Mouse (Mus musculus): ENCODE data around the gene Csf2rb2. TPM values are rescaled to one million over a fixed set of nuclear protein-coding genes. Genes with fewer than 3 reads are reported as not detected.
A peak's percentile ranks its signal among the peaks of the same experiment; 100 is the strongest.

Csf2rb2 gene
- total RNA-seq, 1 experiment = 0.09 TPM

DNA sequence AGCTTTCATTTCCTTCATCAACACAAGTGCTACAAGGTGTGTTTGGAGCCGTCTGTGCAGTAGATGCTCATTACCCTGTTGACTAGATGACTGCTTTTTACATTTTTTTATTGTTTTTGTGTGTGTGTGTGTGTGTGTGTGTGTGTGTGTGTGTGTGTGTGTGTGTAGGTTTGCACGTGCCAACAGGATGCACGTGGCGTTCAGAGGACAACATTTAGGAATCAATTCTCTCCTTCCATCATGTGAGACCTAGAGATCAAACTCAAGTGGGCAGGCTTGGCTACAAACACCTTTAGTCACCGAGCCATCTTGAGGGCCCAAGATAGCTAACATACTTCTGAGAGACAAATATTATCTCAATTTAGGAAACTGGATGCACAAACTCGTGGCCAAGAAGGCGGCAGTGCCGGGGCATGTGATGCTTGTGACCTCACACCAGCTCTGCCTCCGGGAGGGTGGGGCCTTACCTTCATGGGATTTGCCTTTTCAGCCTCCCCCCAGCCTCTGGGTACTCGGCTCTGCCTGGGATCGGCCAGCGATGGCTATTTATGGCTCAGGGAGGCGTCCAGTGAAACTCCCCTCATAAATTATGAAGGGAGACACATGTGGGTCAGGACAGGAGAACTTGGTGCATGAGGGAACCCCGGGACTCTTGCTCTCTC, 65.4 kb downstream of the Csf2rb2 start:
- Histone ChIP-seq H3K9me3 (ENCODE audit: control insufficient read depth, insufficient read depth, low read depth, low read length) (no peaks in the 10 kb centered on the region), H3K4me3 (ENCODE audit: insufficient read depth in 1 of 2, low read depth in 1 of 2, low read length in 2 of 2, poor library complexity in 1 of 2, severe bottlenecking in 1 of 2) (no peak overlapping the region), H3K36me3 (ENCODE audit: control insufficient read depth, insufficient read depth, low read length, poor library complexity, severe bottlenecking) (no peaks in the 10 kb centered on the region), H3K27ac (ENCODE audit: insufficient read depth, low read depth, low read length, poor library complexity, severe bottlenecking) (no peak overlapping the region), H3K4me1 (ENCODE audit: control insufficient read depth in 2 of 2, insufficient read depth in 2 of 2, low read length in 2 of 2, poor library complexity in 1 of 2) (no peaks in the 10 kb centered on the region), H3K9ac (ENCODE audit: insufficient read depth, low read depth, low read length, poor library complexity, severe bottlenecking) (no peak overlapping the region)
- TF ChIP-seq ZC3H11A (IDR thresholded peaks at IDR 0.05; ENCODE audit: borderline replicate concordance, low read depth, low read length) = no peak
- TF ChIP-seq ZNF384 (IDR thresholded peaks at IDR 0.05; ENCODE audit: low read depth, low read length) = no peak
- TF ChIP-seq MAFK (IDR thresholded peaks at IDR 0.05; ENCODE audit: insufficient read depth, low read depth, low read length) = no peak
- no peak for TF ChIP-seq CHD2 (IDR thresholded peaks at IDR 0.05; ENCODE audit: low read depth, low read length)
- no peak for TF ChIP-seq HCFC1 (IDR thresholded peaks at IDR 0.05; ENCODE audit: borderline replicate concordance, insufficient read depth, low read length)
- DNase-seq (ENCODE audit: low read depth, low spot score) = no peak
- in situ Hi-C loops (cut with MboI; ENCODE audit: low sequenced_read_pairs in 2 of 2, unreplicated experiment in 2 of 2) = no loop called here

DNA sequence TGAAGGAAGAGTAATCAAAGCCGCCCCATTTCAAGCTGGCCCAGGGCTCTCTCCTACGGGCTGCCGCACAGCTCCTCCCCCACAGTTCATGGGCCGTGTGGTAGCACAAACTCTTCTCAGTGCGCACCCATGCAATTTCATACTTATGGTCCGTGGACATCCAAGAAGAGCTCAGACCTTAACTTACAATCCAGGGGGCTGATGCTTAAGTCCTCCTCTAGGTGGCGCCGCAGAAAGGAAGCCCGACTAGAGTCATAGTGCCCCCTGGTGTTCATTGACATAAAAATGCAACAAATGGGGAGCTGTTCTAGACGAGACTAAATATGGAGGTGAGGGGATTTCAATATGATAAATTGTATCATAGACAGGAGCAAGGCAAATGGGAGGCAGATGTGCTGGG, 66.1 kb downstream of the Csf2rb2 start:
- Histone ChIP-seq H3K9ac (ENCODE audit: insufficient read depth, low read depth, low read length, poor library complexity, severe bottlenecking) (no peak overlapping the region), H3K4me1 (ENCODE audit: control insufficient read depth in 2 of 2, insufficient read depth in 2 of 2, low read length in 2 of 2, poor library complexity in 1 of 2) (peaks cover 0 to 1% of the 10 kb centered on the region in 2 experiments; a peak in 1 of 4 replicates), H3K27ac (ENCODE audit: insufficient read depth, low read depth, low read length, poor library complexity, severe bottlenecking) (no peak overlapping the region), H3K4me3 (ENCODE audit: insufficient read depth in 1 of 2, low read depth in 1 of 2, low read length in 2 of 2, poor library complexity in 1 of 2, severe bottlenecking in 1 of 2) (no peak overlapping the region), H3K36me3 (ENCODE audit: control insufficient read depth, insufficient read depth, low read length, poor library complexity, severe bottlenecking) (no peaks in the 10 kb centered on the region), H3K9me3 (ENCODE audit: control insufficient read depth, insufficient read depth, low read depth, low read length) (no peaks in the 10 kb centered on the region)
- TF ChIP-seq MAFK (IDR thresholded peaks at IDR 0.05; ENCODE audit: insufficient read depth, low read depth, low read length) = no peak
- TF ChIP-seq CHD2 (IDR thresholded peaks at IDR 0.05; ENCODE audit: low read depth, low read length) = no peak
- TF ChIP-seq HCFC1 (IDR thresholded peaks at IDR 0.05; ENCODE audit: borderline replicate concordance, insufficient read depth, low read length) = 0 out of 2 replicates have a peak, but pooled peaks have one; percentile 44
- TF ChIP-seq ZC3H11A (IDR thresholded peaks at IDR 0.05; ENCODE audit: borderline replicate concordance, low read depth, low read length) = peak; percentile 42; the same call in 1 of the 2 replicates
- TF ChIP-seq ZNF384 (IDR thresholded peaks at IDR 0.05; ENCODE audit: low read depth, low read length) = no peak
- peak; percentile 72 for DNase-seq (ENCODE audit: low read depth, low spot score)
- in situ Hi-C loops (cut with MboI; ENCODE audit: low sequenced_read_pairs in 2 of 2, unreplicated experiment in 2 of 2) = no loop called here

DNA sequence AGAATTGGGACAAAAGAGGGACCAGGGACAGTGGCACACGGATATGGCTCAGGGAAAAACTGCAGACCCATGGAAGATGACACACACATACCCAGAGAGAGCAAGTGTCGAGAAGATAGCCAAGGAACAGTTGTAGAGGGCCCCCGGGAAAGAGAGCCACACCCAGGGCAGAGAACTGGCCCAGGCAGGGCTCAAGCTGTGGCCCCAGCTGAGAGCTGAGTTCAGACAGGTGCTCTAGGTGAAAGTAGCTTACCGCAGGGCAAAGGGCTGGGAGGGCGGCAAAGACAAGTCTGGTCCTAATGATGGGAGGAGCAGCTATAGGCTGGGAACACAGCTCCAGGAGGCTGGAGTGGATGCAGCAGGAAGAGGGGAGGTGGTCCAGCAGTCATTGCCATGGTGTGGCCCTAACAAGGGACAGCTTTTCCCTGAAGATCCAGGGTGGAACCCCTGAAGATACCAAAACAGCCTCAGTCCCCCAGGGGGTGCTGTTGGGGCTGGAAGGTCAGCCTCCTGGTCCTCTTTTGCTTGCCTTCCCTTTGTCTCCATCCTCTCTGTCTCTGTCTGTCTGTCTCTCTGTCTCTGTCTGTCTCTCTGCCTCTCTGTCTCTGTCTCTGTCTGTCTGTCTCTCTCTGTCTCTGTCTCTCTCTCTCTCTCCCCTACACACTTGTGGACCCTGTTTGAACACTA, 70.6 kb downstream of the Csf2rb2 start:
- no peak for DNase-seq (ENCODE audit: low read depth, low spot score)
- no peaks in the 10 kb centered on the region for H3K36me3 ChIP-seq (ENCODE audit: control insufficient read depth, insufficient read depth, low read length, poor library complexity, severe bottlenecking)

More for the DNA sequence above, 70.6 kb downstream of the Csf2rb2 start:
- TF ChIP-seq HCFC1 (IDR thresholded peaks at IDR 0.05; ENCODE audit: borderline replicate concordance, insufficient read depth, low read length) (no peak), CHD2 (IDR thresholded peaks at IDR 0.05; ENCODE audit: low read depth, low read length) (no peak), ZNF384 (IDR thresholded peaks at IDR 0.05; ENCODE audit: low read depth, low read length) (no peak), MAFK (IDR thresholded peaks at IDR 0.05; ENCODE audit: insufficient read depth, low read depth, low read length) (no peak), ZC3H11A (IDR thresholded peaks at IDR 0.05; ENCODE audit: borderline replicate concordance, low read depth, low read length) (no peak)
- no peak overlapping the region for H3K9ac ChIP-seq (ENCODE audit: insufficient read depth, low read depth, low read length, poor library complexity, severe bottlenecking)
- H3K4me3 ChIP-seq (ENCODE audit: insufficient read depth in 1 of 2, low read depth in 1 of 2, low read length in 2 of 2, poor library complexity in 1 of 2, severe bottlenecking in 1 of 2) = no peak overlapping the region
- in situ Hi-C loops (cut with MboI; ENCODE audit: low sequenced_read_pairs in 2 of 2, unreplicated experiment in 2 of 2) = no loop called here
- peaks cover 0 to 1% of the 10 kb centered on the region in 2 experiments; a peak in 1 of 4 replicates for H3K4me1 ChIP-seq (ENCODE audit: control insufficient read depth in 2 of 2, insufficient read depth in 2 of 2, low read length in 2 of 2, poor library complexity in 1 of 2)
- H3K9me3 ChIP-seq (ENCODE audit: control insufficient read depth, insufficient read depth, low read depth, low read length) = no peaks in the 10 kb centered on the region
- no peak overlapping the region for H3K27ac ChIP-seq (ENCODE audit: insufficient read depth, low read depth, low read length, poor library complexity, severe bottlenecking)

Other genes with a start within 250 kb of the Csf2rb2 start
- not detected in 2 replicates for gene Cacng2, start 185.7 kb downstream of the Csf2rb2 start, total RNA-seq (2012; rRNA removed)
- gene Ift27, start 131.6 kb downstream of the Csf2rb2 start, total RNA-seq (2012; rRNA removed) = 12.6 and 12.8 TPM in 2 replicates
- not detected in 2 replicates for gene Pvalb, start 99.3 kb downstream of the Csf2rb2 start, total RNA-seq (2012; rRNA removed)
- gene Ncf4, start 60.9 kb downstream of the Csf2rb2 start, total RNA-seq (2012; rRNA removed) = 0.31 TPM in 1 of 2 replicates, not detected in the other
- gene Csf2rb, start 20.0 kb upstream of the Csf2rb2 start, total RNA-seq (2012; rRNA removed) = 0.05 and 1.1 TPM in 2 replicates
- gene Tex33, start 90.2 kb upstream of the Csf2rb2 start, total RNA-seq (2012; rRNA removed) = not detected in 2 replicates
- gene Tst, start 100.2 kb upstream of the Csf2rb2 start, total RNA-seq (2012; rRNA removed) = 14.9 and 22.4 TPM in 2 replicates
- 15.1 and 18.8 TPM in 2 replicates for gene Mpst, start 100.7 kb upstream of the Csf2rb2 start, total RNA-seq (2012; rRNA removed)
- gene Kctd17, start 122.8 kb upstream of the Csf2rb2 start, total RNA-seq (2012; rRNA removed) = 24.7 and 28.0 TPM in 2 replicates
- 0.49 and 0.63 TPM in 2 replicates for gene Tmprss6, start 162.9 kb upstream of the Csf2rb2 start, total RNA-seq (2012; rRNA removed)
- 0.62 TPM in 1 of 2 replicates, not detected in the other for gene Il2rb, start 189.6 kb upstream of the Csf2rb2 start, total RNA-seq (2012; rRNA removed)
- 1.1 and 1.8 TPM in 2 replicates for gene C1qtnf6, start 225.7 kb upstream of the Csf2rb2 start, total RNA-seq (2012; rRNA removed)
- 0.11 and 0.18 TPM in 2 replicates for gene Sstr3, start 239.0 kb upstream of the Csf2rb2 start, total RNA-seq (2012; rRNA removed)